Mouse (Mus musculus) neural tube, embryonic 15.5 days (tissue): Measurements from ENCODE around the gene Max. TPM values are rescaled to one million over a fixed set of nuclear protein-coding genes. Genes with fewer than 3 reads are reported as not detected.

Experiments used
- ATAC-seq: fragments of 200-750 bp; cut with Nextera tagmentation; 2 replicates; pipeline ENCODE4 v1.8.0; 2017; ENCODE audit warnings: mild to moderate bottlenecking, moderate TSS enrichment, moderate library complexity; ENCODE audit not compliant: low FRiP score
- H3K27ac ChIP-seq: fragments of 300-500 bp; sonication (generic); replicated peaks from 2 replicates; pipeline ENCODE4 v1.5.1; 2015; ENCODE audit warnings: mild to moderate bottlenecking, inconsistent platforms
- H3K27me3 ChIP-seq: fragments of 300-500 bp; sonication (generic); replicated peaks from 2 replicates; pipeline ENCODE4 v1.6.1; 2015; ENCODE audit warnings: inconsistent platforms
- H3K36me3 ChIP-seq: fragments of 300-500 bp; sonication (generic); 2 replicates; pipeline ENCODE4 v1.6.1; 2015; ENCODE audit warnings: inconsistent platforms
- H3K4me1 ChIP-seq: fragments of 300-500 bp; sonication (generic); 2 replicates; pipeline ENCODE4 v1.6.1; 2015; ENCODE audit warnings: inconsistent platforms
- H3K4me2 ChIP-seq: fragments of 300-500 bp; sonication (generic); 2 replicates; pipeline ENCODE4 v1.6.1; 2015; ENCODE audit warnings: inconsistent platforms, mild to moderate bottlenecking, moderate library complexity
- H3K4me3 ChIP-seq: fragments of 300-500 bp; sonication (generic); replicated peaks from 2 replicates; pipeline ENCODE4 v1.5.1; 2015; ENCODE audit warnings: mild to moderate bottlenecking, inconsistent platforms
- H3K9ac ChIP-seq: fragments of 300-500 bp; sonication (generic); replicated peaks from 2 replicates; pipeline ENCODE4 v1.6.1; 2015; ENCODE audit warnings: mild to moderate bottlenecking, inconsistent platforms
- H3K9me3 ChIP-seq: fragments of 300-500 bp; sonication (generic); replicated peaks from 2 replicates; pipeline ENCODE4 v1.6.1; 2016; ENCODE audit warnings: inconsistent platforms
- WGBS: fragments of 180-500 bp; shearing (Covaris S2); methylation state at CpG from one replicate; pipeline ENCODE4 v1.1.7; 2015; ENCODE audit warnings: mixed read lengths; 5-methylcytosine and 5-hydroxymethylcytosine counted together
- polyA plus RNA-seq: library from polyadenylated mRNA; unstranded; fragments of >200 nt; fragmentation: Nextera tagmentation; extraction: Ambion mirVana; gene quantifications from 2 replicates; pipeline ENCODE4 v1.2.1, GENCODE M21; 2015

Max gene
- polyA plus RNA-seq, 1 experiment from 2014 or later, result 25.7 TPM

- 92% methylated on average over 11 of the region's 11 CpGs for WGBS
- H3K4me3 ChIP-seq, result no peak overlapping the region
- H3K36me3 ChIP-seq, result peaks cover 21% of the 10 kb centered on the region; the same call in 1 of the 2 replicates
- no peaks in the 10 kb centered on the region for H3K9me3 ChIP-seq
- ATAC-seq, result no peak
- H3K4me2 ChIP-seq, result no peak overlapping the region
- H3K27ac ChIP-seq, result no peak overlapping the region
- H3K27me3 ChIP-seq, result no peaks in the 10 kb centered on the region
- H3K4me1 ChIP-seq, result peaks cover 4% of the 10 kb centered on the region; the same call in 1 of the 2 replicates
- H3K9ac ChIP-seq, result no peak overlapping the region
These were observed 45.8 kb downstream of the Max start for GRCm38 (mm10) chr12:76916163-76916562.

GRCm38 (mm10) chr12:76912193-76912592, 49.8 kb downstream of the Max start:
- no peak overlapping the region for H3K27ac ChIP-seq
- H3K4me3 ChIP-seq, result no peak overlapping the region
- ATAC-seq, result no peak
- H3K9me3 ChIP-seq, result no peaks in the 10 kb centered on the region
- H3K4me2 ChIP-seq, result no peak overlapping the region
- no peak overlapping the region for H3K9ac ChIP-seq
- H3K4me1 ChIP-seq, result peaks cover 6% of the 10 kb centered on the region; the same call in 1 of the 2 replicates
- no peaks in the 10 kb centered on the region for H3K27me3 ChIP-seq
- H3K36me3 ChIP-seq, result peaks cover 19% of the 10 kb centered on the region; the same call in 1 of the 2 replicates
- 71% methylated on average over 9 of the region's 9 CpGs for WGBS

- Histone ChIP-seq H3K36me3 (peaks cover 16% of the 10 kb centered on the region; the same call in 1 of the 2 replicates), H3K4me2 (no peak overlapping the region), H3K9ac (no peak overlapping the region), H3K4me1 (peaks cover 6% of the 10 kb centered on the region; the same call in 1 of the 2 replicates), H3K4me3 (no peak overlapping the region), H3K27me3 (no peaks in the 10 kb centered on the region), H3K27ac (no peak overlapping the region; the same call in 1 of the 2 replicates), H3K9me3 (no peaks in the 10 kb centered on the region)
- 73% methylated on average over 16 of the region's 16 CpGs for WGBS
- ATAC-seq, result no peak
These were observed 50.8 kb downstream of the Max start for GRCm38 (mm10) chr12:76911171-76911726.

GRCm38 (mm10) chr12:76910258-76910940, 51.6 kb downstream of the Max start:
- ATAC-seq, result no peak
- Histone ChIP-seq H3K4me3 (no peak overlapping the region), H3K27ac (no peak overlapping the region), H3K4me1 (peaks cover 6% of the 10 kb centered on the region; the same call in 1 of the 2 replicates), H3K9ac (no peak overlapping the region), H3K27me3 (no peaks in the 10 kb centered on the region), H3K9me3 (no peaks in the 10 kb centered on the region), H3K36me3 (0 out of 2 replicates have a peak, but pooled peaks cover 16% of the 10 kb centered on the region), H3K4me2 (no peak overlapping the region)
- WGBS, result 76% methylated on average over 11 of the region's 11 CpGs

GRCm38 (mm10) chr12:76909218-76909617, 52.8 kb downstream of the Max start:
- no peak overlapping the region for H3K27ac ChIP-seq
- no peak for ATAC-seq

GRCm38 (mm10) chr12:76906278-76906677, 55.7 kb downstream of the Max start:
- H3K4me3 ChIP-seq, result no peak overlapping the region
- peaks cover 4% of the 10 kb centered on the region; the same call in 1 of the 2 replicates for H3K4me1 ChIP-seq
- H3K9me3 ChIP-seq, result no peaks in the 10 kb centered on the region
- no peaks in the 10 kb centered on the region for H3K27me3 ChIP-seq
- H3K4me2 ChIP-seq, result no peak overlapping the region
- 77% methylated on average over 1 of the region's 1 CpGs for WGBS
- H3K9ac ChIP-seq, result no peak overlapping the region
- H3K36me3 ChIP-seq, result peaks cover 14% of the 10 kb centered on the region
- ATAC-seq, result no peak
- no peak overlapping the region for H3K27ac ChIP-seq

More at GRCm38 (mm10) chr12:76909218-76909617, 52.8 kb downstream of the Max start:
- no peak overlapping the region for H3K4me3 ChIP-seq
- H3K9ac ChIP-seq, result no peak overlapping the region
- no peaks in the 10 kb centered on the region for H3K9me3 ChIP-seq
- 89% methylated on average over 5 of the region's 5 CpGs for WGBS
- 0 out of 2 replicates have a peak, but pooled peaks cover 16% of the 10 kb centered on the region for H3K36me3 ChIP-seq
- H3K27me3 ChIP-seq, result no peaks in the 10 kb centered on the region
- H3K4me1 ChIP-seq, result peaks cover 6% of the 10 kb centered on the region; the same call in 1 of the 2 replicates
- H3K4me2 ChIP-seq, result no peak overlapping the region

GRCm38 (mm10) chr12:76901508-76902294, 60.3 kb downstream of the Max start:
- Histone ChIP-seq H3K4me3 (no peak overlapping the region), H3K27ac (no peak overlapping the region), H3K4me2 (no peak overlapping the region), H3K4me1 (no peaks in the 10 kb centered on the region), H3K36me3 (peaks cover 4% of the 10 kb centered on the region), H3K27me3 (no peaks in the 10 kb centered on the region), H3K9ac (no peak overlapping the region), H3K9me3 (no peaks in the 10 kb centered on the region)
- WGBS, result 80% methylated on average over 3 of the region's 3 CpGs
- ATAC-seq, result no peak

GRCm38 (mm10) chr12:76899261-76899975, 62.6 kb downstream of the Max start:
- H3K4me1 ChIP-seq, result 0 out of 2 replicates have a peak, but pooled peaks cover 6% of the 10 kb centered on the region
- WGBS, result 94% methylated on average over 10 of the region's 10 CpGs
- H3K9me3 ChIP-seq, result no peaks in the 10 kb centered on the region
- H3K27me3 ChIP-seq, result no peaks in the 10 kb centered on the region
- no peak overlapping the region for H3K4me2 ChIP-seq
- no peak overlapping the region for H3K9ac ChIP-seq
- ATAC-seq, result no peak
- no peak overlapping the region for H3K27ac ChIP-seq
- H3K36me3 ChIP-seq, result peaks cover 4% of the 10 kb centered on the region
- H3K4me3 ChIP-seq, result no peak overlapping the region

- H3K36me3 ChIP-seq, result peaks cover 4% of the 10 kb centered on the region
- no peaks in the 10 kb centered on the region for H3K9me3 ChIP-seq
- H3K27me3 ChIP-seq, result no peaks in the 10 kb centered on the region
- H3K4me3 ChIP-seq, result no peak overlapping the region
- no peak overlapping the region for H3K4me2 ChIP-seq
- 0 out of 2 replicates have a peak, but pooled peaks cover 7% of the 10 kb centered on the region for H3K4me1 ChIP-seq
- no peak for ATAC-seq
- H3K27ac ChIP-seq, result no peak overlapping the region
- H3K9ac ChIP-seq, result no peak overlapping the region
These were observed 63.9 kb downstream of the Max start for GRCm38 (mm10) chr12:76898141-76898540.

GRCm38 (mm10) chr12:76897006-76897405, 65.0 kb downstream of the Max start:
- Histone ChIP-seq H3K9me3 (no peaks in the 10 kb centered on the region), H3K4me3 (no peak overlapping the region), H3K9ac (no peak overlapping the region), H3K4me1 (0 out of 2 replicates have a peak, but pooled peaks cover 7% of the 10 kb centered on the region), H3K36me3 (peaks cover 4% of the 10 kb centered on the region), H3K4me2 (no peak overlapping the region), H3K27ac (no peak overlapping the region), H3K27me3 (no peaks in the 10 kb centered on the region)
- 84% methylated on average over 10 of the region's 10 CpGs for WGBS
- no peak for ATAC-seq

DNA sequence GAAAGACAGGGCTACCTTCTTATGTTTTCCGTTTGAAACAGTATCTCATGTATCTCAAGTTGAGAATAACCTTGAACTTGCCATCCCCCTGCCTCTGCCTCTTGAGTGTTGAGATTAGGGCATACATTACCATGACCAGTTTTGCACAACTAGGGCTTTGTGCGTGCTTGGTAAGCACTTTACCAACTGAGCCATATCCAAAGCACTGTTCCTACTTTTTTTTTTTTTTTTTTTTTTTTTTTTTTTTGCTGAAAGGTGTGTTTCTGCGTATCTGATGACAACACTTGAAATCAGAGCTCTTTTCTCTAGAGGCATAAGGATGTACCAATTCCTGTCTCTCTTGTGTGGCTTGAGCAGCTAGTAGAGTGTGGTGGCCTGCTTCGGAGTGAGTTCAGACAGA, 65.4 kb downstream of the Max start:
- no peak overlapping the region for H3K4me2 ChIP-seq
- WGBS, result 96% methylated on average over 4 of the region's 4 CpGs
- H3K36me3 ChIP-seq, result peaks cover 4% of the 10 kb centered on the region
- H3K4me3 ChIP-seq, result no peak overlapping the region
- no peak overlapping the region for H3K9ac ChIP-seq
- ATAC-seq, result no peak
- H3K9me3 ChIP-seq, result no peaks in the 10 kb centered on the region
- H3K27me3 ChIP-seq, result no peaks in the 10 kb centered on the region
- H3K27ac ChIP-seq, result no peak overlapping the region
- H3K4me1 ChIP-seq, result 0 out of 2 replicates have a peak, but pooled peaks cover 7% of the 10 kb centered on the region
